Mouse (Mus musculus) left cerebral cortex, adult 11 months (tissue): ENCODE data around the gene Cib4.

Source experiments
- DNase-seq: peaks from one replicate; pipeline ENCODE4 v3.0.0; 2022; ENCODE audit warnings: low spot score

Cib4 gene

GRCm38 (mm10) chr5:30545698-30546097 lies at the start of gene Cib4:
Gene Cib4, minus strand, starts transcription at chr5:30545836.
- DNase-seq, result no peak

- DNase-seq, result no peak
Measured at GRCm38 (mm10) chr5:30594953-30595560, 49.4 kb upstream of the Cib4 start.

- DNase-seq, result no peak
Measured at GRCm38 (mm10) chr5:30593811-30594504, 48.3 kb upstream of the Cib4 start.

- DNase-seq, result no peak
Measured at GRCm38 (mm10) chr5:30593360-30593759, 47.7 kb upstream of the Cib4 start.

DNA sequence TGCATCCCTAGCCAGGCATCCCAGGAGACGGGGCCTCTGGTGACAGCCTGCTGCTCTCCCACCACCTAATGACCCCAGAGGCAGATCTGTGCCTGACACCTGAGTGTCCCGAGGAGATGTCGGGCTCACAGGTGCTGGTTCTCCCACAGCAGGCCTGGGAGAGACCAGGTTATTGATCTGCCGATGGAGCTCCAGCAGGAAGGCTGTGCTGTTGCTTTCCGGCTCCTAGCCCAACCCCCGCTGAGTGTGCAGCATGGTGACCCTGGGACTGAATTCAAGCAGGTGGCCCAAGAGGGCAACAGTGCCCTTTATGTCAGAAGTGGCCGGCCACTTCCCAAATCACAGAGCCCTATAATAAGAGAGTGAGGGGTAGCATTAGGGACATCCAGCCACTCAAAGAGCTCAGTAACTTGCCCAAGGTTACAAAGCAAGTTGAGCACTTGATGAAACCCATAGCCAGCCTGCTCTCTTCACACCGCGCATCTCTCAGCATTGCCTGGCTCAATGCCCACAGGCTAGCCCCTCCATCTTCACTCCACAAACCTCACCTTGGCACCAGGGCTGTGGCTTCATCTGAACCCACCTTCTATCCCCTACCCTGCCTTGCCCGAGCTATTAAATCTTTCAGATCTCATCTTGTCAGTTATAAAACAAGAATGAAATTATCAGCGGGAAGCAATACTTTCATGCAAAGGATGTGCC lies 46.8 kb upstream of the Cib4 start:
- DNase-seq, result no peak

- no peak for DNase-seq
Measured at GRCm38 (mm10) chr5:30591786-30592185, 46.1 kb upstream of the Cib4 start.

DNA sequence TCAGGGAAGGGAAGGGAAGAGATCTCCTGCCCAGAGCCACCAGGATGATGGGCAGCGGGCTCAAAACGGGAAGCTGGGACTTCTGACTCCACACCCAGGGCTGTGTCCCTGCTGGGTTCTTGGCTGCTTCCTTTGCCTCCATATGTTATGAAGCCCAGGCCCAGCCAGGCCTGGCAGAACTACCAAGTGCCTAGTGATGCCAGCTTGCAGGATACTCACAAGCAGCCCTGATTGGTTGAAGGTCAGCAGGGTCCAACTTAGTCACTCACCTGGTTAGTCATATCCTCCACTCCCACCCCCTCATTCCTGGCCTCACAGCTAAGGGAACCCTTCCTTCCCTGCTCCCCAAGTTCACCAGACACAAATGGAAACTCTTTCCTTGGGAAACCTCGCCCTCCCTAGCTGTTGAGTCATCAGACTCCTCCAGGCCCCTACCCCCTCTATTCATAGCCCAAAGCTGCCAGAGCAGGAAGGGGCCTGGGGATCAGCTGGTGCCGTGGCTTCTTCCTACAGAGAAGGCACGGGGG lies 45.6 kb upstream of the Cib4 start:
- DNase-seq, result no peak

- DNase-seq, result no peak
Measured at GRCm38 (mm10) chr5:30590231-30590630, 44.6 kb upstream of the Cib4 start.

- no peak for DNase-seq
Measured at GRCm38 (mm10) chr5:30589546-30589945, 43.9 kb upstream of the Cib4 start.

GRCm38 (mm10) chr5:30589069-30589468 lies 43.4 kb upstream of the Cib4 start:
- no peak for DNase-seq

DNA sequence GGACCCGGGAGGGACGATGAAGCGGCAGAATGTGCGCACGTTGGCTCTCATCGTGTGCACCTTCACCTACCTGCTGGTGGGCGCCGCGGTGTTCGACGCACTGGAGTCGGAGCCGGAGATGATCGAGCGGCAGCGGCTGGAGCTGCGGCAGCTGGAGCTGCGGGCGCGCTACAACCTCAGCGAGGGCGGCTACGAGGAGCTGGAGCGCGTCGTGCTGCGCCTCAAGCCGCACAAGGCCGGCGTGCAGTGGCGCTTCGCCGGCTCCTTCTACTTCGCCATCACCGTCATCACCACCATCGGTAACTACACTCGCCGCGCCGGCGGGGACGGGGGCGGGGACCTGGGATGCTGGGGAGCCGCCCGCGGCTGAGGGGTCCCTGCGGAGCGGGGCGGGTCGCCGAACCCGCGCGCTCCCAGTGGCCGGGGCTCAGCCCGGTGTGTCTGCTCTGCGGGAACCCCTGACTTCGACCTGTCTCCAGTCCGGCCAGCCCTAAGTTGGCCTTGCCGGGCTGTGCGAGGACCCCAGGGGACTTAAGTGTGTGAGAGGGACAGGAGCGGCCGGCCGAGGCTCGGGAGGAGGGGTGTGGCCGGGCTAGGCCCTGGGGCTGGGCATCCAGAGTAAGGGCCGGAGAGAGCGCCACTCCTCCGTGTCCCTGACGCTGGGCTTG lies 42.8 kb upstream of the Cib4 start:
- no peak for DNase-seq

DNA sequence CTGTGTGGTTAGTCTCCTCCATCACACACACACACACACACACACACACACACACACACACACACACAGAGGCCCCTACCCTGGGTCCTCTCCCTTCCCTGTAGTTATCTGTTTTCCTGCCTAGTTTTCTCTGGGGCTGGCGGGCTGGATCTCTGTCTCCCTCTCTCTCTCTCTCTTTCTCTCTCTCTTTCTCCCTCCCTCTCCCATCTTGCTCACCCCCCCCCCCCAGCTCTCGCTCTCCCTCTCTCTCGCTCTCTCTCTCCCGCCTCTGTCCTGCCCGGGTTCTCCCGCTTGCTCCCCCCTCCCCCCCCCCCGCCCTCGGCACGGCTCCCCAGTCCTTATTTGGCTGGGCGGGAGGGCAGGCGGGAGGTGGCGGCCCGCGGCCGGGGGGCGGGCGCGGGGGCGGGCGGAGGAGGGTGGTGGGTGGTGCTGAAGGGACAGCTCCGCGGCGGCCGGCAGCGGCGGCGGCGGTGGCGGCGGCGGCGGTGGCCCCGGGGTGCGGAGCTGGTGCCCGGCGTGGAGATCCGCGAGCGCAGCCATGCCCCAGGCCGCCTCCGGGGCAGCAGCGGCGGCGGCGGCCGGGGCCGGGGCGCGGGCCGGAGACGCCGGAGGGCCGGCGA lies 42.2 kb upstream of the Cib4 start, which contains the start of gene Kcnk3:
TSS of gene Kcnk3 (plus strand) at position 490 of the 620 bp plus-strand sequence.
- DNase-seq, result no peak

DNA sequence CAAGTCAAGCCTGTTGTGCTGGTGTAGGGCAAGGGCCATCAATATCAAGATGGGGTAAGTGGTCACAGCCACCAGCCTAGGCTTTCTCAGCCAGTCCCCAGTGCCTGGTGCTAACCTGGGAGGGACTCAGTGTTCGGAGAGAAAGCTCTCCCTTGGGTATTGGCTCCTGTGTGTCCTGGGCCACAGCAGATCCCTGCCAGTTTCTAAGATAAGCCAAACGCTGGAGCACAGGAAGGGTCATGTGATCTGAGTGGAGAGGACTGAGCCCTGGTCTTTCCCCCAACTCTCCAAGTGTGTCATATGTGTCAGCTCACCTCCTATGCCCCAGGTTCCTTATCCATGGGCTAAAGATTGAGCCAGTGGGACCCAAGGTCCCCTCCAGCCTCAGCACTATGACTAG lies 41.5 kb upstream of the Cib4 start:
- DNase-seq, result no peak

DNA sequence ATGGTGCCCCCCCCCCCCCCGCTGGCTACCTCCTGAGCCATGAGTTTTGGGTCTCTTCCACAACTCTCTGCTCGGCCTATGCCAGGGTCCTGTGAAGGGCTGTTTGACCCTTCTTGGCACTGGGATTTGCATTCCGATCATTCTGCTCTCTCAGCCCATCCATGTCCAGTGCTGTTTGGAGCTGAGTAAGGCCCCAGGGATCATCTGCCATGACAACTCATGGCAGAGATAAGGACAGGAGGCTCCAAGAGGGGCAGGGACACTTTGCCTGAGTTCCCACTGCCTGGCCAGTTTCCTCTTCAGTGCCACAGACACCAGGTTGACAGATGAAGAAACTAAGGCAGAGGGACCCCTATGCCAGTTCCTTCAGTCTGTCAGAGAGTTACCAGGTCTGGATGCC lies 41.0 kb upstream of the Cib4 start:
- no peak for DNase-seq

DNA sequence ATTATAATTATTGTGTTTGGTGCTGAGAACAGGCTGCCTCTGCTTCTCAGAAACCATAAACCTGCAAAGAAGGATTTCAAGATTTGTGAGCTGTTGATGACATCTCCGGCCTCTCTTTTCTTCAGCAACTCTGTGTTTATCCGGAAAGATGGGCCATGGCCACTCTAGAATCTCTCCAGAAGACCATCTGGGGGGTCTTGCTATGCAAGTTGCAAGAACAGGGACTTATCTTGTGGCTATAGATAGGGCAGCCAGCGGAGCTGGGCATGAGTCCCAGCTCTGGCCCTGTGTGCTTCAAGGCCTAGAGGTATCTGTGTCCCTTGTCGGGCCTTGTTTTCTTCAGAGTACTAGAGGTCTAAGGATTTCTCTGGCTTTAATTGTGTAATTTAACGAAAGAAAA lies 36.4 kb upstream of the Cib4 start:
- no peak for DNase-seq

DNA sequence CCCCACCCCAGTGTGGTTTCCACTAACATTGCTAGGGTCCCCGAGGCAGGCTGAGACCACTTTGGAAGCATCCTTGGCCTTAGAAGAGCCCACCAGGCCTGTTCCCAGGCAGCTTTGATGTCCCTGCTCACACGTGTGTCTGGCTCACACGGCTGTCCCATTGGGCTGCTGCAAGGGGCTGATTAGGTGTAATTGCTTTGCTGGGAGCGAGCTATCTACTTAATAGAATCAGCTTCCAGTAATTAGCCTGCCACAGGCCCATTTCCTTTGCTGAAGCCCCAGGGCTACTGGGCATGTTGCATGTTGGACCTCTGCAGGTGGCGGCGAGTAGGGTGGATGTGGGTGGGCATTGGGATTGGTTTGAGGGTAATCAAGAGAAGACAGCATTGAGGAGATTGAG lies 35.1 kb upstream of the Cib4 start:
- DNase-seq, result no peak

DNA sequence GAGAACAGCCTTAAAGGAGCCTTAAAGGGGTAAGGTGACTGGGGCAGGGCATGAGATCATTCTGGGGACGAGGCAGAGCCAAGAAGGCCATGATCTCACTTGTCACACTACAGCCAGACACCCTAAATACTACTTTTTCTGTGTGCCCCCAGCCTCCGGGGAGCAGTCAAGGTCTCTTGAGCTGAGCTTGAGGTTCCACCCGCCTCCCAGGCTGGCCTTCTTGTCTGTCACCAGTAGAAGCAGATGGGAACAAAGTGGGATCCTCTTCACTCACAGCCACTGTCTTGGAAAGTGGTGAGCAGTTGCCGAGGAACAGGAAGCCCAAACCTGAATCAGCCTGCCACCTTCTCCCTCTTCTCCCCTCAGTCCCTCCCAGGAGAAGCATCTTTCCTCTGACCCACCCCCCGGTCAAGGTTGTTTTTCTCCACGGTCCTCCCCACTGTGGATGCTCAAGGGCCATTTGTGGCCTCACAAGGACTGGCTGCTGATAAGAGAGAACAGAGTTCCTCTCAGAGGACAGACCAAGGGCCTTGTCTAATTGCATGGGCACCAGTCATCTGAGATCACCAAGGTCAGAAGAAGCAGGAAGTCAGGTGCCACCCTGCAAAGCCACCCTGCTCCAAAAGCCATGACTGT lies 32.9 kb upstream of the Cib4 start:
- DNase-seq, result no peak

DNA sequence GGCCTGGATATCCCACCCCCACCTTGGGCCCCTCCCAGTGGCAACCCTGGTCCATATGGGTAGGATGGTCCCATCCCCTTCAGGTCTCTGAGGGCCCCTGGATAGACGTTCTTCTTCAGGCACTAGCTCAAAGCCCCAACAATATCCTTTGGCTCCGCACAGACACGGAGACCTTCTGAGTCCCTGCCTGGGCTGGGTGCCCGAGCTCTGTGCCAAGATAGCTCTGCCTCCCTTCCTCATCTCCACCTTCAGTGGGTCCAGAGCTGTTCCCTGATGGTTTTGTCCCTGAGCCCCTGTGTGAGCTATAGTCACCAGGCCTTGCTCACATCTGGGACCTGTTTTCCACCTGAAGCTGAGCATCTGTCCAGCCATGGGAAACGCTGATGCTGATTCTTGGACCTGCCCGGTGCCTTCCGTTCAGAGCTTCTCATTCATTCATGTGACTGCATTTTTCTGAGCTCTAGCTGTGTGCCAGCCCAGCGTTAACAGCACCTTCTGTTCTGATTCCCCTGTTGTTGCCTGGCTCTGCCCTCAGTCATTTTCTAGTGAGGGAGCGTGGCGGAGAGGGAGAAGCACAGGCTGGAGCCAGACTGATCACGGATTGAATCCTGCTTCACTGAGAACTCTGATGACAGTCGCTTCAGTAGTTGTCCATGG lies 32.1 kb upstream of the Cib4 start:
- DNase-seq, result no peak

GRCm38 (mm10) chr5:30577251-30577650 lies 31.6 kb upstream of the Cib4 start:
- no peak for DNase-seq

DNA sequence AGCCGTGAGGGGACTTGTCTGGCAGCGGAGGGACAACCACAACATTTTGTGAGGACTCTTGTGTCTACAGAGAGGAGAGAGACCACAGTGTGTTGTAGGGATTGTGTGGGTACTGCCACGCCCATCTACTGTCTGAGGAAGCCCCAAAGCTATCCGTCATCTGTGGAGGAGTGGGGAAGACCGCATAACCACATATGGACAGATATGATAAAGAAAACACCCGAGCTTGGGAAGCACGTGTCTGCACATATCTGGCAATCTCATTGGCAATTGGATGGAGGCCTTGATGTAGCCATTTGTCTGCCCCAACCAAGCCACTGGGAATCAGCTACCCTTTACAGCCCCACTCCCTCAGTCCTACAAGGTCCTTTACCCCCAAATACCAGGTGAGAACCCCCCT lies 30.6 kb upstream of the Cib4 start:
- DNase-seq, result no peak

- DNase-seq, result no peak
Measured at GRCm38 (mm10) chr5:30574367-30574766, 28.7 kb upstream of the Cib4 start.
